Mouse (Mus musculus) hindbrain, postnatal 0 days (tissue): ENCODE measurements around the gene Rab25. TPM values are rescaled to one million over a fixed set of nuclear protein-coding genes. Genes with fewer than 3 reads are reported as not detected.

Experiments used
- ATAC-seq: fragments of 200-750 bp; cut with Nextera tagmentation; 2 replicates; pipeline ENCODE4 v1.8.0; 2017; ENCODE audit warnings: mild to moderate bottlenecking, moderate TSS enrichment, moderate library complexity
- DNase-seq: peaks from one replicate; pipeline ENCODE4 v3.0.0-alpha.2; 2015; ENCODE audit warnings: low spot score
- H3K27ac ChIP-seq: fragments of 300-500 bp; sonication (generic); 2 replicates; pipeline ENCODE4 v1.5.1; 2014; ENCODE audit warnings: mild to moderate bottlenecking
- H3K27me3 ChIP-seq: fragments of 300-500 bp; sonication (generic); 2 replicates; pipeline ENCODE4 v1.6.1; 2014; ENCODE audit warnings: low read length, mixed read lengths; ENCODE audit not compliant: insufficient read depth
- H3K36me3 ChIP-seq: fragments of 300-500 bp; sonication (generic); 2 replicates; pipeline ENCODE4 v1.6.1; 2014; ENCODE audit warnings: low read length, mixed read lengths; ENCODE audit not compliant: insufficient read depth
- H3K4me1 ChIP-seq: fragments of 300-500 bp; sonication (generic); 2 replicates; pipeline ENCODE4 v1.6.1; 2014; ENCODE audit warnings: antibody characterized with exemption, low read length, mixed read lengths; ENCODE audit not compliant: insufficient read depth
- H3K4me2 ChIP-seq: fragments of 300-500 bp; sonication (generic); 2 replicates; pipeline ENCODE4 v1.6.1; 2014; ENCODE audit warnings: low read depth, mild to moderate bottlenecking, low read length, moderate library complexity, mixed read lengths
- H3K4me3 ChIP-seq: fragments of 300-500 bp; sonication (generic); 2 replicates; pipeline ENCODE4 v1.5.1; 2014; ENCODE audit warnings: low read length
- H3K9ac ChIP-seq: fragments of 300-500 bp; sonication (generic); replicated peaks from 2 replicates; pipeline ENCODE4 v1.6.1; 2014; ENCODE audit warnings: mild to moderate bottlenecking, low read length, moderate library complexity, mixed read lengths
- H3K9me3 ChIP-seq: fragments of 300-500 bp; sonication (generic); 2 replicates; pipeline ENCODE4 v1.6.1; 2016; ENCODE audit warnings: low read length, mixed read lengths
- CTCF ChIP-seq: IDR thresholded peaks from 2 replicates; pipeline ENCODE4 v1.5.1; 2016; ENCODE audit warnings: antibody characterized with exemption, control low read depth, low read depth
- WGBS: fragments of 180-500 bp; shearing (Covaris S2); extraction: QIAGEN DNeasy Blood & Tissue Kit; methylation state at CpG from one replicate; pipeline ENCODE4 v1.1.7; 2014; 5-methylcytosine and 5-hydroxymethylcytosine counted together
- polyA plus RNA-seq: library from polyadenylated mRNA; unstranded; fragments of >200 nt; fragmentation: Nextera tagmentation; extraction: Ambion mirVana; gene quantifications from 2 replicates; pipeline ENCODE4 v1.2.1, GENCODE M21; 2015
- total RNA-seq: library from RNA; depleted of rRNA; stranded (reverse); fragments of >200 nt; gene quantifications from 2 replicates; pipeline ENCODE4 v1.2.3, GENCODE M21; 2014

Gene Rab25
- total and polyA plus RNA-seq, 2 experiments from 2014 or later, result 1.3 TPM; not detected in 1

DNA sequence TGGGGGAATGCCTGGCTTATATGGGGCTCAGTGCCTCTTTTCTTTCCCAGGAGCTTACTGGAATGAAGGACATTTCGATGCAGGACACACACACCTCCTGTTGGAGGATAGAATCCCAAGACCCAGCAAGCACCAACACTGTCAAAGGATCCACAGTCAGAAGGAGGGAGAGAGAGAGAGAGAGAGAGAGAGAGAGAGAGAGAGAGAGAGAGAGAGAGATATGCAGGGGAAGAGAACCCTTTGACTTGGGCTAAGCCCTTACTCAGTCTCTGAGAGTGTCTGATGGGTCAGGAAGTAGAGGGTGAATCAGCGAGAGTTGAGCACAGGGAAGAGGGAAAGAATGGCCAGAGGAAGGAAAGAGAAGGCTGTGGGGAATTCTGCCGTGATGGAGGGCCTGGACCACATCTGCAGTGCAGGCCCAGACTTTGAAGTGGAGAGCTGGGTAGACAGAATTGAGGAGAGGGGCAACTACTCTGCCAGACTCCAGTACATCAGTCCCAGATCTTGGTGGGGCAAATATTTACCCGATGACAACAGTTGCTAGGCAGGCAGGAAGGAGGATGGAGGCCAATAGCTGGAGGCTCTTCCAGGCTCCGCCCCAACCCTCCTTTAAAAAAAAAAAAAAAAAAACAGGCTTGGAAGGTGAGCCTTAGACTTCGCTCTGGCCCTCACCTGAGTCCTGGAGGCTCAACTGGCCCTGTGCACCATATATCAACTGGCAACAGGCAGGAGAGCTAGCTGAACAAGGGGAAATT lies 35.8 kb downstream of the Rab25 start:
- no peaks in the 10 kb centered on the region for H3K36me3 ChIP-seq
- ATAC-seq, result no peak
- H3K4me2 ChIP-seq, result no peak overlapping the region
- no peak overlapping the region for H3K27ac ChIP-seq
- no peak overlapping the region for H3K4me3 ChIP-seq
- TF ChIP-seq CTCF, result no peak
- WGBS, result 38% methylated on average over 6 of the region's 6 CpGs
- H3K4me1 ChIP-seq, result peaks cover 22% of the 10 kb centered on the region
- no peak for DNase-seq
- no peak overlapping the region for H3K9ac ChIP-seq
- no peaks in the 10 kb centered on the region for H3K9me3 ChIP-seq
- H3K27me3 ChIP-seq, result no peaks in the 10 kb centered on the region

DNA sequence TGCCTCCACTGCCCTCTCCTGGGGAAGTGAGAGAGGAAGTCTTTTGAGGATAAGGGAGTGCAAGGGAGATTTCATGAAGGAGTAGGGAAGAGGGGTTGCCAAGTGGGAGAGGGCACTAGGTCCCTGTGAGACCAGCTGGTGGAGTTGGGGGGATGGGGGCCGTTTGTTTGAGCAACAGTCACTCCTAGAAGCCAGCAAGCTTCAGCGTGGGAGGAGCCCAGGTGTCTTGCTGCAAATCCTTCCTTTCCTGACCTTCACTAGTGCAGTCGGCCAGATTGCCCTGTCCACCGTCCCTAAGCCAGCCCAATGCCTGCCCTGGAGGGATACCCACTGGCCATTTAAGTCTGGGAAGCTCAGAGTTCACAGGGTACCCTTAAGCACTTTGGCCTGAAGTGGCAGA lies 36.5 kb downstream of the Rab25 start:
- ATAC-seq (no peak), DNase-seq (no peak)
- Histone ChIP-seq H3K4me3 (no peak overlapping the region), H3K4me1 (peaks cover 22% of the 10 kb centered on the region), H3K27me3 (no peaks in the 10 kb centered on the region), H3K27ac (no peak overlapping the region), H3K36me3 (no peaks in the 10 kb centered on the region), H3K4me2 (no peak overlapping the region), H3K9me3 (no peaks in the 10 kb centered on the region), H3K9ac (no peak overlapping the region)
- no peak for TF ChIP-seq CTCF
- WGBS, result 65% methylated on average over 4 of the region's 4 CpGs

DNA sequence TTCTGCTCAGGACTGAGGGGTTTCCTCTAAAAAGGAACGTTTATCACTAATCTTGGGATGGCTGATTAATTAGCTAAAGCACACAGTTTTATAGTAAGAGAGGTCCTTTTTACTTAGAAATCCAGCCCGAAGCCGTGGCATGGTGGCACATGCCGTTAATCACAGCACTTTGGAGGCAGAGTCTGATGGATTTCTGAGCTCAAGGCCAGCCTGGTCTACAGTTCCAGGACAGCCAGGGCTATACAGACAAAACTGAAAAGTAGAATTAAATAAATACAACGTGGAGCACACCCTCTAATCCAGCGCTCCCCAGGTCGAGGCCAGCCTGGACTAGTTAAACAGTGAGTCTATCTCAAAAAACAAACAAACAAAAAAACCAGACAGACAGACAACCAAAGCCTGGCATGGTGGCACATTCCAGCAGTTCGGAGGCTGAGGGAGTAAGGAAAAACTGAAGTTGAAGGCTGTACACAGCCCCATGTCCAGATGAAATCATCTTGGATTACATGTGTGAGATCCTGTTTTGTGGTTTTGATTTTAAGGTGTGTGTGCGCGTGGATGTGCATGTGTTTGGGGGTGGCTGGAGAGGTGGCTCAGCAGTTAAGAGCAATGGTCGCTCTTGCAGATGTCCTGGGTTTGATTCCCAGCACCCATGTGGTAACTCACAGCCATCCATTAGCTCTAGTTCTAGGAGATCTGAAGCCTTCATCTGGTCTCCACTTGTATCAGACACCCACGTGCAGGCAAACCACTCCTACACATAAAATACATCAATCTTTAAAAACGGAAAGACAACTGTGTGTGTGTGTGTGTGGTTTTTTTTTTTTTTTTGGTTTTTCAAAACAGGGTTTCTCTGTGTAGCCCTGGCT lies 37.4 kb downstream of the Rab25 start:
- Histone ChIP-seq H3K9me3 (no peaks in the 10 kb centered on the region), H3K4me3 (peak overlapping the region; percentile 39), H3K27me3 (no peaks in the 10 kb centered on the region), H3K27ac (peak overlapping the region; percentile 85), H3K4me2 (peak overlapping the region; percentile 59), H3K4me1 (peaks cover 22% of the 10 kb centered on the region), H3K9ac (peak overlapping the region; percentile 40; the same call in 1 of the 2 replicates), H3K36me3 (no peaks in the 10 kb centered on the region)
- TF ChIP-seq CTCF, result no peak
- 54% methylated on average over 13 of the region's 13 CpGs for WGBS
- no peak for ATAC-seq
- no peak for DNase-seq

DNA sequence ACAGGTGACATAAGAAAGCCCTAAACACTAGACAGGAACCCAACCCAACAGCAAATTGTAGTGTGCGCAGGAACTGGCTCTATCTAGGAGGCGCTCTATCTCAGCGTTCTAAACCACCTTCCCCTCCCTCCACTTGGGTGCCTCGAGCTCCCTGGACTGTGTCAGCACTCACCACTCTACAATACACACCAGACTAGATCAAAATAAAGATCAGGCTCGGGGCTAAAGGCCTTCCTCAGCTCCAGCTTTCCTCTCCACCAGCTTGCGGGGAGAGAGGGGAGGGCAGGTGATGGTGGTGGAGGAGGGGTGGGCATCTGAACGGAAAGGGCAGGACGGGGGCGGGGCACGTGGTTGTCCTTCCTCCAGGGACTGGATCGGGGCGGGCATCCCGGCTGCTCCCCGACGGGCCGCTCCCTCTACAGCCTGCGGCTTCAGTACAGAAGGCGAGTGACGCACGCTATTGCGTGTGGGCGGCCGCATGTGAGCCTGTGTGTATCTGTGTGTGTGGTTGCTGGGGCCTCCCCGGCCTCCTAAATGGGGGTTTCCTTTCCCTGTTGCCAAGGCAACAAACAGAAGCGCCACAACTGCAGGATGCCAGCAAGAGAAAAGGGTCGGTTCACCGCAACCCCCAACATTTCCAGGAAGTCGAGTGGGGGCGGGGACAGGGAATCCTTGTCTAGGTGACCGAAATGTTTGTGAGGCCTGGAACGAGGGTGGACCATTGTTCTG lies 38.2 kb downstream of the Rab25 start, which contains the start of gene Lmna:
TSS of gene Lmna (minus strand) at position 265 of the 729 bp plus-strand sequence.
- Histone ChIP-seq H3K4me1 (peaks cover 22% of the 10 kb centered on the region), H3K4me2 (peak within 1 kb of the TSS; percentile 59), H3K27me3 (no peaks in the 10 kb centered on the region), H3K36me3 (no peaks in the 10 kb centered on the region), H3K9ac (peak within 1 kb of the TSS; percentile 40), H3K9me3 (no peaks in the 10 kb centered on the region), H3K4me3 (peak within 1 kb of the TSS; percentile 39), H3K27ac (peak within 1 kb of the TSS; percentile 85)
- peak; percentile 97 for ATAC-seq
- WGBS, result under 1% methylated on average over 31 of the region's 31 CpGs
- peak; percentile 93 for DNase-seq
- TF ChIP-seq CTCF, result peak; percentile 58

GRCm38 (mm10) chr3:88509250-88509649 lies 38.9 kb downstream of the Rab25 start:
- Histone ChIP-seq H3K4me3 (peak overlapping the region; percentile 39), H3K27me3 (no peaks in the 10 kb centered on the region), H3K9me3 (no peaks in the 10 kb centered on the region), H3K4me1 (peaks cover 22% of the 10 kb centered on the region), H3K27ac (peak overlapping the region; percentile 85), H3K9ac (peak overlapping the region; percentile 40), H3K4me2 (peak overlapping the region; percentile 59), H3K36me3 (no peaks in the 10 kb centered on the region)
- ATAC-seq, result no peak
- WGBS, result 69% methylated on average over 3 of the region's 3 CpGs
- DNase-seq, result no peak
- TF ChIP-seq CTCF, result no peak

GRCm38 (mm10) chr3:88505765-88506164 lies 42.3 kb downstream of the Rab25 start:
- Histone ChIP-seq H3K27ac (no peak overlapping the region), H3K9me3 (no peaks in the 10 kb centered on the region), H3K9ac (no peak overlapping the region), H3K4me3 (no peak overlapping the region), H3K27me3 (no peaks in the 10 kb centered on the region), H3K36me3 (no peaks in the 10 kb centered on the region), H3K4me1 (peaks cover 28% of the 10 kb centered on the region), H3K4me2 (no peak overlapping the region)
- ATAC-seq (no peak), DNase-seq (no peak)
- no peak for TF ChIP-seq CTCF
- WGBS, result 44% methylated on average over 7 of the region's 7 CpGs
